Mouse (Mus musculus) neutrophil, adult 65 days (primary cell): ENCODE results near the gene Gpr157. TPM values are rescaled to one million over a fixed set of nuclear protein-coding genes. Genes with fewer than 3 reads are reported as not detected.

Experiments
- total RNA-seq: library from RNA; stranded (reverse); gene quantifications from 2 replicates; pipeline ENCODE4 v1.2.4, GENCODE M21; 2023

Gpr157 gene
- 5.5 and 6.9 TPM in 2 replicates for total RNA-seq

GRCm38 (mm10) chr4:150087161-150087889, at the start of gene Gpr157:
Gene Gpr157 (plus strand): TSS chr4:150087365.

GRCm38 (mm10) chr4:150119055-150119454, 31.9 kb downstream of the Gpr157 start, which contains the start of gene Slc2a5:
Gene Slc2a5 (plus strand): TSS chr4:150119283.

Other genes with a start within 250 kb of the Gpr157 start
- gene Spsb1, start 132.3 kb upstream of the Gpr157 start, total RNA-seq = 2.7 and 3.8 TPM in 2 replicates
- gene H6pd, start 78.3 kb upstream of the Gpr157 start, total RNA-seq = 68.4 and 80.0 TPM in 2 replicates
- not detected in 2 replicates for gene Slc2a5, start 31.9 kb downstream of the Gpr157 start, total RNA-seq
- gene Slc2a7, start 61.6 kb downstream of the Gpr157 start, total RNA-seq = not detected in 2 replicates
- not detected in 2 replicates for gene Car6, start 114.0 kb downstream of the Gpr157 start, total RNA-seq
- 308 and 317 TPM in 2 replicates for gene Eno1, start 149.4 kb downstream of the Gpr157 start, total RNA-seq
- 68.8 and 80.6 TPM in 2 replicates for gene Rere, start 194.3 kb downstream of the Gpr157 start, total RNA-seq